Mouse (Mus musculus): ENCODE results near the gene Rsf1. TPM values are rescaled to one million over a fixed set of nuclear protein-coding genes. Genes with fewer than 3 reads are reported as not detected.

Gene Rsf1
- total RNA-seq, 2 experiments from 2014 or later: 45.0 to 48.3 TPM

DNA sequence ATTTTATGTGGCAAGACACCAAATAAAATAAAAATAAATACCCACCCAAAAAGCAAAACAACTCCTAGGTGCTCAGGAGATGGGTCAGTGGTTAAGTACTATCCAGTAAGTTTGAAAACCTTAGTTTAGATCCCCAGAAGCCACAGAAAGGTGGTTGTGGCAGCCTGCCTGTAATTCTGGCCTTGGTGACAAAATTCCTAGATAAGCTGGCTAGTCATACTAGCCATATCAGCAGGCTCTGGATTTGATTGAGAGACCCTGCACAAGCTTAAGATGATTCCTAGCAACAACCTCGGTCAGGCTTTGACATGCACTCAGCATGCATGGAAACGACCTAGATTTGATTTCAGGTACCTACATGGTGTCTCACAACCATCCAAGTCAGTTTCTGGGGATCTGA is 49.7 kb downstream of the Rsf1 start:
- no peak for DNase-seq (ENCODE audit: low spot score in 2 of 2)

GRCm38 (mm10) chr7:97631290-97631689 is 51.6 kb downstream of the Rsf1 start:
- DNase-seq (ENCODE audit: low spot score in 2 of 2): no peak

GRCm38 (mm10) chr7:97632897-97633296 is 53.2 kb downstream of the Rsf1 start:
- no peak for DNase-seq (ENCODE audit: low spot score in 2 of 2)

GRCm38 (mm10) chr7:97645060-97645459 is 65.4 kb downstream of the Rsf1 start:
- DNase-seq (ENCODE audit: low spot score in 2 of 2): no peak

- no peak for DNase-seq (ENCODE audit: low spot score in 2 of 2)
Measured at GRCm38 (mm10) chr7:97647656-97648055, 68.0 kb downstream of the Rsf1 start.

DNA sequence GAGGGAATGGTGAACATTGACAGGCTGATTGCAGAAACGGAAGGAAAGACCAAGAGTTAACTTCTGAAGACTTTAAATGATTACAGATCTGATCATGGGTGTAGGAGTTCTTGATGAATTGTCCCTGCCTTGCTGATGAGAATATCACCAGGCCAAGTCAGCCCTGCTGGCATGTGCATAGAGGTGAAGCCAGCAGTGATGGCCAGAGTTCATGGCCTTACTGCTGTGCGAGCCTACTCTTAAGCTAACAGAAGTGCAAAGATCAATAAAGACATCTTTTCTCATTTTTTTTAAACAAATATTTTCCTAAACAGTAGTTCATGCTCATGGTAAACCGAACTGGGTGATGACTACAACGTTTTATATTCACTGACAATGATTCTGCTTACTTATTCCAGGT is 71.0 kb downstream of the Rsf1 start:
- no peak for DNase-seq (ENCODE audit: low spot score in 2 of 2)

DNA sequence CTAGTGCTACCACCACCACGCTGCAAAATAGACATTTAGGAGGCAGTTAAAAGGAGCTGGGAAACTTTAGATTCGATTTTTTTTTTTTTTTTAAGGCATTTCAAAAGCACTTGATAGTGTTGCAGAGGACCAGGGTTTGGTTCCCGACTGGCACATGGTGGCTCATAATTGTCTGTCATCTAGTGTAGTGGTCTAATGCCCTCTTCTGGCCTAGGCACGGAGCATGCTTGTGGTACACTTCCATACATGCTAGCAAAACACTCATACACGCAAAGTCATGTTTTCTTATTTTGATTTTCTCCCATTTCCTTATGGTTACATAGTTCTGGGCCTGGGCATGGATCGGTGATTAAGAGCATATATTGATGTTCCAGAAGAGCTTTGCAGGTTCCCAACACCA is 76.5 kb downstream of the Rsf1 start:
- no peak for DNase-seq (ENCODE audit: low spot score in 2 of 2)

DNA sequence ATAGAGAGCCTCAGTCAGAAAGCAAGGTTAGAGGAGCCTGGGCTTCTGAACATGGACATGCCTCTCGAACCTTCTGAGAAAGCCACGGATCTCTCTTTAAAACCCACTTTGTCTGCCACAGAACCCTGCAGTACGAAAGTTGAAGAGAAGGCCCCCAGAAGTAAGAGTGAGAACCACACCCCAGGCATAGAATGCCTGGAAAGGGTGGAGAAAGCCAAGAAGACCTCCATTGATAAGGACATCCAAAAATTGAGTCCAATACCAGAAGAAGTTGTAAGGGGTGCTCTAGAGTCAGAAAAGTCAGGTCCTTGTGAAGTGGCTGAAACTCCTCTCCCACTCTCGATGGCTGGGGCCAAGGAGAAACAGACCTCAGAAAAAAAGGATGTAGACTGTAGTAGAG is 81.9 kb downstream of the Rsf1 start:
- no peak for DNase-seq (ENCODE audit: low spot score in 2 of 2)

GRCm38 (mm10) chr7:97679239-97679638 is 99.5 kb downstream of the Rsf1 start:
- no peak for DNase-seq (ENCODE audit: low spot score in 2 of 2)

DNA sequence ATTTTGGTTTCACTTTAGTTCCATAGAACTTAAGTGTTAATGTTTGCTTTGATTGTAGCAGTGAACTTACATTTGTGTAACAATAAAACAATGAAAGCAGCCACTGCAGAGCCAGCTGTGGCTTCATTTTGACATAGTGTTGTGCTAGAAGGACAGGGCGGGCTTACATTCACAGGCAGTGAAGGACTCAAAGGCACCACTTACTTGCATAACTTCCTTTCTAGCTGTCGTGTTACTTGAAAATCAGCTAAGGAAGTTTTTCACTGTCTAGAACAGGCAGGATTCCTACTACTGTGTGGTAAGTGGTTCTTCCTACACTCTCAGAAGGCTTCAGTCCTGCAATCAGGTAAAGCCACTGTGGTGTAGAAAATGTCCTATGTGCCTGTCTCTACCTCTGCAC is 108.1 kb downstream of the Rsf1 start:
- DNase-seq (ENCODE audit: low spot score in 2 of 2): no peak

GRCm38 (mm10) chr7:97695441-97695840 is 115.8 kb downstream of the Rsf1 start:
- no peak for DNase-seq (ENCODE audit: low spot score in 2 of 2)

GRCm38 (mm10) chr7:97696133-97696505 is 116.4 kb downstream of the Rsf1 start:
- DNase-seq (ENCODE audit: low spot score in 2 of 2): no peak

DNA sequence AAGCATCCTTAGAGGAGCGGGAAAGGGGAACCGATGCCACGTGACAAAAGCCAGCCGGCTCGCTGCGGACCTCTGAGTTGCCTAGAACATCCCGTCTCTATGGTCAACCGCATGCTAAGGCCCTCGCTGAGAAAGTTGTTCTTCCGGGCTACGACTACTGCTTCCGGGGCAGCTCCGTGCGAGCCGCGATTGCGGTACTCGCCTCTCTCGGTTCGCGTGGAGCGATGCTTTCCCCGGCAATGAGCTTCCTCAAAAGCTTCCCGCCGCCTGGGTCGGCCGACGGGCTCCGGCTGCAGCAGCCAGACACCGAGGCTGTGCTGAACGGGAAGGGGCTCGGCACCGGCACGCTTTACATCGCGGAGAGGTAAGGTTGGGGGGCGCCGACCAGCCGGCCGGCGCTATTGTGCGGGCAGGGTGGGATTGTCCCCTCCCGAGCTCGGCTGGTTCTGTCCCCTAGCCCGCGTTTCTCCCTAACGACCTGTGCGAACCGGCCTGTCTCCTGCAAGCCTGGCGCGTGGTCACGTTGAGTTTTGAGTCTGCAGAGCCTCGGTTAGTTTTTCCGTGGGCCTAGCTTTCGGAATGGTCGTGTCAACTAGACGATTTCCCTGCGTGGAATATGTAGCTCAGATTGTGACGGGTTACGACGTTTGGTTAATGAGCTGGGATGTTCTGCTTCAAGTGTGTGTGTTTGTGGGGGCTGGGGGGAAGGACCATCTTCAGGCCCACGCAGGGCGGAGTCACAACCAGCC is 117.0 kb downstream of the Rsf1 start, which contains the start of gene Clns1a:
Clns1a (plus strand) TSS at position 129 of the 749 bp plus-strand sequence.
- DNase-seq (ENCODE audit: low spot score in 2 of 2): peak; percentile 94 to 98

- no peak for DNase-seq (ENCODE audit: low spot score in 2 of 2)
Measured at GRCm38 (mm10) chr7:97700173-97700572, 120.5 kb downstream of the Rsf1 start.

DNA sequence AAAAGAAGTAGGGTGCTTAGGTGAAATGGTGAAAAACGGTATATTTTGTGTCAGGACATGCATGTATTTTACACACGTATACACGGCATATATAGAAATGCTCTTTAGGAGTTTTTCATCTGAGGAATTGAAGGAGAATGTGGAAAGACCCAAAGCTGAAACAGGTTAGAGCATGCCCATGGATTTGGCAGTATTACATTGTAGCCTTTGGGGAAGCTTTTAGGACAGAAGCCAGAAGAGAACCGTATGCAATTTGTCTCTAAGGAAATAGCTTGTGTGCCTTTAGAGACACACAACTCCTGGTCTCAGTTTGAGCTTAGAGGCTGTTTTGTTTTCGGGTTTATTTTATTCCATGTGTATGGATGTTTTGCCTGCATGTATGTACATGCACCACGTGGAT is 121.4 kb downstream of the Rsf1 start:
- DNase-seq (ENCODE audit: low spot score in 2 of 2): no peak

DNA sequence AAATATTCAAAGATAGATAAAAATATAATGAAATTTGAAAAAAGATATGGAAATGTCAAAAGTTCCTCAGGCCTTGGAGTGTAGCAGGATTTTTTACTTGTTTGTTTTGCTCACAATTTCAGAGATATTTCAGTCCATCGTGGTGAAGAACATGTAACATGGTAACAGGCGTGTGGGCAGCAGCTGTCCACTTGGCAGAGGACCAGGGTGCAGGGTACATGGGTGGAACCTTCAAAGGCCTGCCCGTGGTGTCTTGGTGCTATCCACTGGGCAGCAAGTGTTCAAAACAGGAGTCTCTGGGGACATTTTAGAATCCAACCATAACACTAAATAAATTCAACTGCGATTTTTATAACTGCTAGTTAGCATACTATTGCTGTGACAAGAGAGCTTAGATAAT is 127.4 kb downstream of the Rsf1 start:
- DNase-seq (ENCODE audit: low spot score in 2 of 2): no peak

DNA sequence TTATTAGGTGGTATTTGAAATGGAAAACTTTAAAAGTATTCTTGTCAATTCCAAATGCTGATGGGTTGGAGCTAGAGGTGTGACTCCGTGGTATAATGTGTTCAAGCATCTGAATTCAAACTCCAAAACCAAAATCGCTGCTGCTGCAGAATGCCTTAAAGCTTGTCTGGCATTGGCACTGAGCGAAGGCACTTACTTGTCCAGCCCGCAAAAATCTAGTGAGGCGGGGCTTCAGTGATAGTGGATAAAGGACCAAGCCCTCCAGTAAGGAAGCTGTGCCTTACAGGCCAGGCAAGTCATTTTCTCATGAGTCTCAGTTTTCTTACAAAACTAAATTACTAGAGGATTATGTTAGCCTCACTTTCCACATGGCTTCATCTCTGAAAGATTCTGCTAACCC is 128.1 kb downstream of the Rsf1 start:
- DNase-seq (ENCODE audit: low spot score in 2 of 2): no peak

- DNase-seq (ENCODE audit: low spot score in 2 of 2): peak; percentile 30 to 50
Measured at GRCm38 (mm10) chr7:97709204-97709603, 129.5 kb downstream of the Rsf1 start.

DNA sequence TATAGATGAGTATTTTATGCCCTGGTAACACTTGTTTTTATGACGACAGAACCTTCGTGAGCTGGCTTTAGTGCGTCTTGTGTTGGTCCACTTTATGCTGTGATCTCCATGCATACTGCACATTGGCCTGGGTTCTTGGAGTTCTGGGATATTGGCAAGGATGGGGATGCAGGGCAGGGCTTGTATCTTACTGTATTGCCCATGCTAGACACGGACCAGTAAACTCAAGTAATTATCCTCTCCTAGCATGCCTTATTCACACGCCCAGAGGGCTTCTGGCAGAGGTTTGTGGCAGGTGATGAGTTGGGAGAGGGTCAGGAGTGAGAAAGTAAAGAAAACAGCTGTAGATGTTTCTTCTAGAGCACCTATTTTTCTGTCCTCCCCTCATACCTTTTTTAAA is 135.0 kb downstream of the Rsf1 start:
- DNase-seq (ENCODE audit: low spot score in 2 of 2): no peak

GRCm38 (mm10) chr7:97717326-97717725 is 137.6 kb downstream of the Rsf1 start:
- DNase-seq (ENCODE audit: low spot score in 2 of 2): no peak

GRCm38 (mm10) chr7:97719078-97719477 is 139.4 kb downstream of the Rsf1 start:
- peak in 1 of 2 experiments; percentile 67 for DNase-seq (ENCODE audit: low spot score in 2 of 2)

- no peak for DNase-seq (ENCODE audit: low spot score in 2 of 2)
Measured at GRCm38 (mm10) chr7:97720109-97720508, 140.4 kb downstream of the Rsf1 start.

DNA sequence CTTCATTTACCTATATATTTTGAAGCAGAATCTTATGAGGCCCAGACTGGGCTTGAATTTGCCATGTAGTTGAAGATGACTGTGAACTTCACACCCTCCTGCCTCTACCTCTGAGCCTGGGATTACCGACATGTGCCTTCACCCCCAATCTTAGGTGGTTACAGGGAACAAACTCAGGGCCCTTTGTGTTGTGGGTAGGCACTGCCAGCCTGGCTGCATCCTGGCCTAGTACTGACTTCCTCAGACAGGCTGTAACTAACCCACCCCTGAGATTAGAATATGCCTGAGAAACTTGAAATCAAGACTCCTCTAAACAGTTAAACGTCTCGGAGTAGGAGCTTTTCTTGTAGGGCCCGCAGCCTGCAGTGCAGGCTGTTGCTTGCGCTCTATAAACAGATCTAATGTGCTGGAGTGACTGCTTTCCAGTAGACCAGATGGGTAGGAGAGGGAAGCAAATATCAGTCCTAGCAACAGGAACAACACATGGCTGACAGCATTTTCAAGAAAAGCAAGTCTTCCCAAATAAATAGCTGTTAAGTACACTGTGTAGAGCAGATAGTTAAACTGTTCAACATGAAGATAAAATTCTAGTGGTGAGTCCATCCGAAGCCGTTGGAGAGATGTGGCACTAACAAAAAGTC is 142.7 kb downstream of the Rsf1 start:
- DNase-seq (ENCODE audit: low spot score in 2 of 2): no peak

Data from left cerebral cortex, adult 18-20 months (tissue).